Mouse (Mus musculus) intestine, embryonic 15.5 days (tissue): ENCODE data around the gene Hlx. TPM values are rescaled to one million over a fixed set of nuclear protein-coding genes. Genes with fewer than 3 reads are reported as not detected.

ENCODE experiments used
- ATAC-seq: fragments of 200-750 bp; cut with Nextera tagmentation; 2 replicates; pipeline ENCODE4 v1.8.0; 2017; ENCODE audit warnings: moderate TSS enrichment, moderate library complexity
- H3K27ac ChIP-seq: fragments of 300-500 bp; sonication (generic); 2 replicates; pipeline ENCODE4 v1.5.1; 2015; ENCODE audit warnings: mild to moderate bottlenecking, inconsistent platforms
- H3K27me3 ChIP-seq: fragments of 300-500 bp; sonication (generic); replicated peaks from 2 replicates; pipeline ENCODE4 v1.6.1; 2015; ENCODE audit warnings: inconsistent platforms
- H3K36me3 ChIP-seq: fragments of 300-500 bp; sonication (generic); 2 replicates; pipeline ENCODE4 v1.6.1; 2015; ENCODE audit warnings: inconsistent platforms
- H3K4me1 ChIP-seq: fragments of 300-500 bp; sonication (generic); replicated peaks from 2 replicates; pipeline ENCODE4 v1.6.1; 2015; ENCODE audit warnings: inconsistent platforms
- H3K4me2 ChIP-seq: fragments of 300-500 bp; sonication (generic); replicated peaks from 2 replicates; pipeline ENCODE4 v1.6.1; 2015; ENCODE audit warnings: mild to moderate bottlenecking, inconsistent platforms
- H3K4me3 ChIP-seq: fragments of 300-500 bp; sonication (generic); replicated peaks from 2 replicates; pipeline ENCODE4 v1.5.1; 2015; ENCODE audit warnings: inconsistent platforms
- H3K9ac ChIP-seq: fragments of 300-500 bp; sonication (generic); 2 replicates; pipeline ENCODE4 v1.6.1; 2015; ENCODE audit warnings: inconsistent platforms
- H3K9me3 ChIP-seq: fragments of 300-500 bp; sonication (generic); 2 replicates; pipeline ENCODE4 v1.6.1; 2016; ENCODE audit warnings: inconsistent platforms
- WGBS: fragments of 180-500 bp; shearing (Covaris S2); methylation state at CpG from one replicate; pipeline ENCODE4 v1.1.7; 2015; 5-methylcytosine and 5-hydroxymethylcytosine counted together
- polyA plus RNA-seq: library from polyadenylated mRNA; unstranded; fragments of >200 nt; fragmentation: Nextera tagmentation; extraction: Ambion mirVana; gene quantifications from 2 replicates; pipeline ENCODE4 v1.2.1, GENCODE M21; 2015

Gene Hlx
- polyA plus RNA-seq, 1 experiment from 2014 or later = 52.3 TPM

GRCm38 (mm10) chr1:184730453-184731013 is 1.9 kb downstream of the Hlx start:
- peak overlapping the region; percentile 70 for H3K4me3 ChIP-seq
- peak overlapping the region; percentile 82 for H3K4me2 ChIP-seq
- H3K4me1 ChIP-seq = peaks cover 27% of the 10 kb centered on the region
- peak overlapping the region; percentile 99 for H3K27ac ChIP-seq
- H3K9ac ChIP-seq = peak overlapping the region; percentile 92
- WGBS = 5% methylated on average over 12 of the region's 12 CpGs
- no peak for ATAC-seq
- no peaks in the 10 kb centered on the region for H3K36me3 ChIP-seq
- H3K27me3 ChIP-seq = peaks cover 18% of the 10 kb centered on the region; the same call in 1 of the 2 replicates
- no peaks in the 10 kb centered on the region for H3K9me3 ChIP-seq

- Histone ChIP-seq H3K4me3 (peak overlapping the region; percentile 70), H3K27me3 (peaks cover 21% of the 10 kb centered on the region; the same call in 1 of the 2 replicates), H3K36me3 (no peaks in the 10 kb centered on the region), H3K27ac (peak overlapping the region; percentile 51; the same call in 1 of the 2 replicates), H3K9me3 (no peaks in the 10 kb centered on the region), H3K9ac (peak overlapping the region; percentile 92), H3K4me1 (peaks cover 34% of the 10 kb centered on the region), H3K4me2 (peak overlapping the region; percentile 82)
- WGBS = 3% methylated on average over 19 of the region's 19 CpGs
- ATAC-seq = no peak
Observed at GRCm38 (mm10) chr1:184729357-184730140, 2.9 kb downstream of the Hlx start.

- WGBS = 4% methylated on average over 6 of the region's 6 CpGs
- peak overlapping the region; percentile 70 for H3K4me3 ChIP-seq
- H3K9ac ChIP-seq = peak overlapping the region; percentile 92
- no peaks in the 10 kb centered on the region for H3K9me3 ChIP-seq
- H3K4me2 ChIP-seq = peak overlapping the region; percentile 82
- H3K4me1 ChIP-seq = peaks cover 35% of the 10 kb centered on the region
- no peak for ATAC-seq
- H3K27me3 ChIP-seq = peaks cover 26% of the 10 kb centered on the region
- no peaks in the 10 kb centered on the region for H3K36me3 ChIP-seq
- H3K27ac ChIP-seq = peak overlapping the region; percentile 32; the same call in 1 of the 2 replicates
Observed at GRCm38 (mm10) chr1:184728561-184729115, 3.8 kb downstream of the Hlx start.

- Histone ChIP-seq H3K4me3 (peak overlapping the region; percentile 70), H3K36me3 (no peaks in the 10 kb centered on the region), H3K4me1 (peaks cover 32% of the 10 kb centered on the region), H3K9me3 (no peaks in the 10 kb centered on the region), H3K4me2 (peak overlapping the region; percentile 82), H3K9ac (peak overlapping the region; percentile 92), H3K27ac (peak overlapping the region; percentile 32), H3K27me3 (peaks cover 34% of the 10 kb centered on the region)
- ATAC-seq = 0 out of 2 replicates have a peak, but pooled peaks have one; percentile 7
- 5% methylated on average over 49 of the region's 49 CpGs for WGBS
Observed at GRCm38 (mm10) chr1:184727401-184728265, 4.8 kb downstream of the Hlx start.

- no peaks in the 10 kb centered on the region for H3K9me3 ChIP-seq
- no peak for ATAC-seq
- 0 out of 2 replicates have a peak overlapping the region, but pooled peaks have one; percentile 32 for H3K27ac ChIP-seq
- H3K9ac ChIP-seq = peak overlapping the region; percentile 92
- H3K4me3 ChIP-seq = peak overlapping the region; percentile 70
- WGBS = 11% methylated on average over 16 of the region's 16 CpGs
- no peaks in the 10 kb centered on the region for H3K36me3 ChIP-seq
- peaks cover 37% of the 10 kb centered on the region for H3K27me3 ChIP-seq
- peak overlapping the region; percentile 82 for H3K4me2 ChIP-seq
- H3K4me1 ChIP-seq = peaks cover 32% of the 10 kb centered on the region
Observed at GRCm38 (mm10) chr1:184726576-184727300, 5.7 kb downstream of the Hlx start.

- H3K4me2 ChIP-seq = peak overlapping the region; percentile 39
- H3K36me3 ChIP-seq = no peaks in the 10 kb centered on the region
- 10% methylated on average over 11 of the region's 11 CpGs for WGBS
- H3K4me3 ChIP-seq = no peak overlapping the region
- H3K27me3 ChIP-seq = peaks cover 44% of the 10 kb centered on the region
- peaks cover 37% of the 10 kb centered on the region for H3K4me1 ChIP-seq
- H3K9ac ChIP-seq = no peak overlapping the region
- peak overlapping the region; percentile 63 for H3K27ac ChIP-seq
- ATAC-seq = peak; percentile 29; the same call in 1 of the 2 replicates
- H3K9me3 ChIP-seq = no peaks in the 10 kb centered on the region
Observed at GRCm38 (mm10) chr1:184725318-184725790, 7.1 kb downstream of the Hlx start.

GRCm38 (mm10) chr1:184724551-184725317 is 7.7 kb downstream of the Hlx start:
- H3K4me1 ChIP-seq = peaks cover 37% of the 10 kb centered on the region
- H3K9me3 ChIP-seq = no peaks in the 10 kb centered on the region
- H3K4me3 ChIP-seq = no peak overlapping the region; the same call in 1 of the 2 replicates
- no peaks in the 10 kb centered on the region for H3K36me3 ChIP-seq
- peak overlapping the region; percentile 63 for H3K27ac ChIP-seq
- no peak for ATAC-seq
- H3K9ac ChIP-seq = peak overlapping the region; percentile 33; the same call in 1 of the 2 replicates
- peak overlapping the region; percentile 39 for H3K4me2 ChIP-seq
- H3K27me3 ChIP-seq = peaks cover 50% of the 10 kb centered on the region
- 11% methylated on average over 23 of the region's 23 CpGs for WGBS

GRCm38 (mm10) chr1:184723899-184724298 is 8.5 kb downstream of the Hlx start:
- Histone ChIP-seq H3K9me3 (no peaks in the 10 kb centered on the region), H3K27me3 (peaks cover 55% of the 10 kb centered on the region), H3K4me2 (no peak overlapping the region), H3K36me3 (no peaks in the 10 kb centered on the region), H3K27ac (peak overlapping the region; percentile 62; the same call in 1 of the 2 replicates), H3K4me3 (no peak overlapping the region), H3K4me1 (peaks cover 37% of the 10 kb centered on the region), H3K9ac (no peak overlapping the region)
- ATAC-seq = peak; percentile 9; the same call in 1 of the 2 replicates
- 18% methylated on average over 3 of the region's 3 CpGs for WGBS

- no peak for ATAC-seq
- no peaks in the 10 kb centered on the region for H3K36me3 ChIP-seq
- no peak overlapping the region for H3K4me3 ChIP-seq
- peak overlapping the region; percentile 39 for H3K4me2 ChIP-seq
- peaks cover 69% of the 10 kb centered on the region for H3K27me3 ChIP-seq
- no peak overlapping the region for H3K9ac ChIP-seq
- H3K4me1 ChIP-seq = peaks cover 28% of the 10 kb centered on the region
- H3K27ac ChIP-seq = no peak overlapping the region
- 18% methylated on average over 9 of the region's 9 CpGs for WGBS
- no peaks in the 10 kb centered on the region for H3K9me3 ChIP-seq
Observed at GRCm38 (mm10) chr1:184721121-184721520, 11.3 kb downstream of the Hlx start.

GRCm38 (mm10) chr1:184720162-184721025 is 12.0 kb downstream of the Hlx start:
- Histone ChIP-seq H3K27me3 (peaks cover 66% of the 10 kb centered on the region), H3K4me3 (no peak overlapping the region), H3K9ac (no peak overlapping the region), H3K36me3 (no peaks in the 10 kb centered on the region), H3K9me3 (no peaks in the 10 kb centered on the region), H3K27ac (no peak overlapping the region), H3K4me1 (peaks cover 24% of the 10 kb centered on the region), H3K4me2 (peak overlapping the region; percentile 39)
- ATAC-seq = no peak
- WGBS = 21% methylated on average over 26 of the region's 26 CpGs
